Mouse (Mus musculus) E14TG2a.4 (cell line): Measurements from ENCODE around the gene Stard5.

Experiments
- CTCF ChIP-seq: conservative IDR thresholded peaks from 2 replicates; pipeline ENCODE4 v1.5.1; 2014; ENCODE audit warnings: low read length
- NANOG ChIP-seq: IDR thresholded peaks from 2 replicates; pipeline ENCODE4 v1.6.1; 2014; ENCODE audit warnings: borderline replicate concordance, low read length, mixed read lengths
- POU5F1 ChIP-seq: IDR thresholded peaks from 2 replicates; pipeline ENCODE4 v1.6.1; 2014; ENCODE audit warnings: low read length, borderline replicate concordance

DNA sequence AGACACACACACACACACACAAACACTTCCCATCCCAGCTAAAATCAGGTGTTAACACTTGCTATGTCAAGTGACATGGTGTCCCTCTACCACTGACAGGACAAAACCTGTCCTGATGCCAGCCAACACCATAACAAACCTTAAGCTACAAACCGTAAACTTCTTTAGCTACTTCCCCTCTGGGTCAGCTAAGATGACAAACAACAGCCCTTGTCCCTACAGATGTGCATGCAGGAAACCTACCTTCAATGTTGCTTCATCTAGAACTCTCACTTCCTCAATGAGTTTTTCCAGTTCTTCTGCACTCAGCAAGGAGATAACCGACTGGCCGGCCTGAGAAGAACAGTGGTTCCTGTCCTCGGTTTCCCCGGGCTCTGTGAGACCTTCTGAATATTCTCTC, 18.9 kb downstream of the Stard5 start:
- TF ChIP-seq CTCF (no peak), NANOG (no peak), POU5F1 (no peak)
